Mouse (Mus musculus): Measurements from ENCODE around the gene Olfm4. TPM values are rescaled to one million over a fixed set of nuclear protein-coding genes. Genes with fewer than 3 reads are reported as not detected.

Olfm4 gene
- polyA plus RNA-seq, 1 experiment from 2014 or later: 2.4 TPM

DNA sequence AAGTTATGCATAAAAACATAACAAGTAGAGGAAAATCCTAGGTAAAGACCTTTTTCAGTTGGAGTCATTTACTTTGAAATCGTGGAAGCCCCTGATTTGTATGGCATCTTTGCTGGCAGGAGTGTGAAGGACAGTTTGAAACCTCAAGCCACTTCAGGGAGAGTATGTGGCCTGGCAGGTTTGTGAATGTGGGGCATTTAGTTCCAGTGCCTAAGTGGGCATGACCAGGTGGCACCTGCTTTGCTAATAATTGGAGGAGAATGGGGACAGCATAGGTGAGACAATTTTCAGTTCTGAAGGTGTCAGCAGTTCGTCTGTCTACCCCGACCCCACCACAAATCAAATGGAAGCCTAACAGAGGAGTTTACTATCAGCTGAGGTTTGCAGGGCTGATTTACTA, 23.8 kb downstream of the Olfm4 start:
- no peak overlapping the region for H3K9ac ChIP-seq (ENCODE audit: low read depth, low read length)
- ATAC-seq (ENCODE audit: low FRiP score, low TSS enrichment): no peak
- 53% methylated on average over 3 of the region's 3 CpGs for WGBS

GRCm38 (mm10) chr14:80010426-80010825, 26.5 kb downstream of the Olfm4 start:
- H3K36me3 ChIP-seq (ENCODE audit: control insufficient read depth, insufficient read depth, low read length): no peaks in the 10 kb centered on the region
- no peak overlapping the region for H3K27ac ChIP-seq (ENCODE audit: low read depth, low read length)
- no peaks in the 10 kb centered on the region for H3K9me3 ChIP-seq (ENCODE audit: control insufficient read depth, low read length)
- no peak overlapping the region for H3K4me2 ChIP-seq (replicated peaks; ENCODE audit: low read depth, low read length)
- peaks cover 14% of the 10 kb centered on the region for H3K4me1 ChIP-seq (ENCODE audit: control insufficient read depth, insufficient read depth, low read length)
- no peaks in the 10 kb centered on the region for H3K27me3 ChIP-seq (ENCODE audit: control insufficient read depth, insufficient read depth, low read length)
- H3K9ac ChIP-seq (ENCODE audit: low read depth, low read length): no peak overlapping the region
- 75% methylated on average over 3 of the region's 3 CpGs for WGBS
- no peak overlapping the region for H3K4me3 ChIP-seq (ENCODE audit: low read length)
- ATAC-seq (ENCODE audit: low FRiP score, low TSS enrichment): no peak

More for the DNA sequence above, 23.8 kb downstream of the Olfm4 start:
- no peak overlapping the region for H3K27ac ChIP-seq (ENCODE audit: low read depth, low read length)
- H3K4me2 ChIP-seq (replicated peaks; ENCODE audit: low read depth, low read length): no peak overlapping the region
- H3K27me3 ChIP-seq (ENCODE audit: control insufficient read depth, insufficient read depth, low read length): no peaks in the 10 kb centered on the region
- peaks cover 8% of the 10 kb centered on the region for H3K4me1 ChIP-seq (ENCODE audit: control insufficient read depth, insufficient read depth, low read length)
- no peaks in the 10 kb centered on the region for H3K36me3 ChIP-seq (ENCODE audit: control insufficient read depth, insufficient read depth, low read length)
- H3K9me3 ChIP-seq (ENCODE audit: control insufficient read depth, low read length): no peaks in the 10 kb centered on the region
- H3K4me3 ChIP-seq (ENCODE audit: low read length): no peak overlapping the region

- WGBS: 42% methylated on average over 6 of the region's 6 CpGs
- H3K27ac ChIP-seq (ENCODE audit: low read depth, low read length): no peak overlapping the region
Observed at GRCm38 (mm10) chr14:80014966-80015365, 31.1 kb downstream of the Olfm4 start.

GRCm38 (mm10) chr14:80016112-80016511, 32.2 kb downstream of the Olfm4 start:
- no peaks in the 10 kb centered on the region for H3K36me3 ChIP-seq (ENCODE audit: control insufficient read depth, insufficient read depth, low read length)
- H3K27ac ChIP-seq (ENCODE audit: low read depth, low read length): peak overlapping the region; percentile 4; the same call in 1 of the 2 replicates
- H3K9me3 ChIP-seq (ENCODE audit: control insufficient read depth, low read length): no peaks in the 10 kb centered on the region
- H3K4me1 ChIP-seq (ENCODE audit: control insufficient read depth, insufficient read depth, low read length): peaks cover 12% of the 10 kb centered on the region
- H3K27me3 ChIP-seq (ENCODE audit: control insufficient read depth, insufficient read depth, low read length): no peaks in the 10 kb centered on the region
- ATAC-seq (ENCODE audit: low FRiP score, low TSS enrichment): peak; percentile 65; the same call in 1 of the 2 replicates
- no peak overlapping the region for H3K9ac ChIP-seq (ENCODE audit: low read depth, low read length)
- no peak overlapping the region for H3K4me2 ChIP-seq (replicated peaks; ENCODE audit: low read depth, low read length)
- H3K4me3 ChIP-seq (ENCODE audit: low read length): no peak overlapping the region

More at GRCm38 (mm10) chr14:80014966-80015365, 31.1 kb downstream of the Olfm4 start:
- Histone ChIP-seq H3K4me2 (replicated peaks; ENCODE audit: low read depth, low read length) (no peak overlapping the region), H3K36me3 (ENCODE audit: control insufficient read depth, insufficient read depth, low read length) (no peaks in the 10 kb centered on the region), H3K9ac (ENCODE audit: low read depth, low read length) (no peak overlapping the region), H3K27me3 (ENCODE audit: control insufficient read depth, insufficient read depth, low read length) (no peaks in the 10 kb centered on the region), H3K4me3 (ENCODE audit: low read length) (no peak overlapping the region), H3K9me3 (ENCODE audit: control insufficient read depth, low read length) (no peaks in the 10 kb centered on the region), H3K4me1 (ENCODE audit: control insufficient read depth, insufficient read depth, low read length) (peaks cover 12% of the 10 kb centered on the region)
- no peak for ATAC-seq (ENCODE audit: low FRiP score, low TSS enrichment)

- Histone ChIP-seq H3K9ac (ENCODE audit: low read depth, low read length) (no peak overlapping the region), H3K4me3 (ENCODE audit: low read length) (no peak overlapping the region), H3K27ac (ENCODE audit: low read depth, low read length) (no peak overlapping the region), H3K4me1 (ENCODE audit: control insufficient read depth, insufficient read depth, low read length) (no peaks in the 10 kb centered on the region), H3K9me3 (ENCODE audit: control insufficient read depth, low read length) (no peaks in the 10 kb centered on the region), H3K27me3 (ENCODE audit: control insufficient read depth, insufficient read depth, low read length) (no peaks in the 10 kb centered on the region), H3K36me3 (ENCODE audit: control insufficient read depth, insufficient read depth, low read length) (no peaks in the 10 kb centered on the region), H3K4me2 (replicated peaks; ENCODE audit: low read depth, low read length) (no peak overlapping the region)
- peak; percentile 78 for ATAC-seq (ENCODE audit: low FRiP score, low TSS enrichment)
- 37% methylated on average over 6 of the region's 6 CpGs for WGBS
Observed at GRCm38 (mm10) chr14:80026078-80026477, 42.2 kb downstream of the Olfm4 start.

DNA sequence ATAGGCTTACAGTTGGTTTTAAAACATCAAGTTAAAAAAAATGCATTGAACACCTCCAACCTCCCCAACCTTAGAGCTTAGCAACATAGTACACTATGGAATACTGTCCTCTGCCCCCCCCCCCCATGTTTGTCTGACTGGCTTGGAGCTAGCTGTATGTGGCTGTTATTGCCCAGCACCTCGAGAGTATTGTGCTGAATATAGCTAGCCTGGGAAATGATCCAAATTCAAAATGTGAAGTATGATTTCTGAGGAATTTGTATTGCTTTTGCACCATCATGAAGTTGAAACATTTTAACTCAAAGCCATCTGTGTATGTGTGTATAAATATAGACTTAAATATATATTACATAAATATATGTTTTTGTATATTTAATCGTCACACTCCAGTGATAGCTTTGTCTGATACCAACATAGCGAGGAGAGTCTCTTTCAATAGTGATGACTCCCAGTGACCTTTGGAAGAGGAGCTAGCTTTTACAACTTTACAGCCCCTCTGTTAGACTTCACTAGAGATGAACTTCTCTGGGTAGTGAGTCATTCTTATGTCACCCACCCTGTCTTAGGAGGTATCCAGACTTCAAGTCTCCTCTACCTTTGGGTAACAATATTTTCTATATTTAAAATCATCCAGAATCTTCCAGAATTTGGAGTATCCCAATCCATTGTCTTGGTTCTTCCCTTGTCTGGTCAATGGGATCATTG, 45.6 kb downstream of the Olfm4 start:
- H3K4me2 ChIP-seq (replicated peaks; ENCODE audit: low read depth, low read length): no peak overlapping the region
- ATAC-seq (ENCODE audit: low FRiP score, low TSS enrichment): no peak
- H3K27ac ChIP-seq (ENCODE audit: low read depth, low read length): no peak overlapping the region
- H3K36me3 ChIP-seq (ENCODE audit: control insufficient read depth, insufficient read depth, low read length): no peaks in the 10 kb centered on the region
- H3K9ac ChIP-seq (ENCODE audit: low read depth, low read length): no peak overlapping the region
- H3K4me1 ChIP-seq (ENCODE audit: control insufficient read depth, insufficient read depth, low read length): no peaks in the 10 kb centered on the region
- H3K4me3 ChIP-seq (ENCODE audit: low read length): no peak overlapping the region
- H3K9me3 ChIP-seq (ENCODE audit: control insufficient read depth, low read length): no peaks in the 10 kb centered on the region
- H3K27me3 ChIP-seq (ENCODE audit: control insufficient read depth, insufficient read depth, low read length): no peaks in the 10 kb centered on the region
- WGBS: 91% methylated on average over 3 of the region's 3 CpGs

DNA sequence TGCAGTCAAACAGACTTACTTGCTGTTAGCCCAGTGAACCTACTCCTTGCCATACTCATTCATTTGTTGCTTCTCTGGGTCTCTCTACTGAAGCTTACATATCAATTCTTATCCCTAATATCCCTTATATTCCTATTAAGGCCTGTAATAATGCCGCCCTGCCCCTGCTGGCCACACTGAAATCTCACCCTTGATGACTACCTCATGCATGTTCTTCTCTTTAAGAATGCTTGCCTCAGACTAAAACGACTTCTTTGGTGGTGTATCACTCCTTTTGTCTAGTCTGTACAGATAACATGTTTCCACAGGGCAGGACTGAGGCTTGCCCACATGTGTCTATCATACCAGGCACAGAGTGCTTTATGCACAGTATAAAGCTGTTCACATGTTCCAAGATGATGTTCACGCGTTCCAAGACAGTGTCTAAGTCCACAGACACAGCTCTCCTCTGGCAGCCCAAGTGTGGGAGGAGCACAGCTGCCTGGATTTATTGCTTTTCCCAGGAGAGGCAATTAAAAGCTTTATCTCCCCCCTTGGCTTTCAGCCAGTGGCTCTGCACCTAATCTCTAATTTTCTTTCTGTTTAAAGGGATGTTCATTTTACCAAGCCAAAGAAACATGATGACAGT, 55.9 kb downstream of the Olfm4 start:
- Histone ChIP-seq H3K27me3 (ENCODE audit: control insufficient read depth, insufficient read depth, low read length) (no peaks in the 10 kb centered on the region), H3K4me1 (ENCODE audit: control insufficient read depth, insufficient read depth, low read length) (0 out of 2 replicates have a peak, but pooled peaks cover 8% of the 10 kb centered on the region), H3K9me3 (ENCODE audit: control insufficient read depth, low read length) (no peaks in the 10 kb centered on the region), H3K9ac (ENCODE audit: low read depth, low read length) (no peak overlapping the region), H3K27ac (ENCODE audit: low read depth, low read length) (no peak overlapping the region), H3K4me2 (replicated peaks; ENCODE audit: low read depth, low read length) (no peak overlapping the region), H3K4me3 (ENCODE audit: low read length) (no peak overlapping the region), H3K36me3 (ENCODE audit: control insufficient read depth, insufficient read depth, low read length) (no peaks in the 10 kb centered on the region)
- peak; percentile 83 for ATAC-seq (ENCODE audit: low FRiP score, low TSS enrichment)
- 34% methylated on average over 4 of the region's 4 CpGs for WGBS

GRCm38 (mm10) chr14:80046104-80046734, 62.3 kb downstream of the Olfm4 start:
- ATAC-seq (ENCODE audit: low FRiP score, low TSS enrichment): no peak
- H3K27ac ChIP-seq (ENCODE audit: low read depth, low read length): no peak overlapping the region

More at GRCm38 (mm10) chr14:80046104-80046734, 62.3 kb downstream of the Olfm4 start:
- Histone ChIP-seq H3K4me3 (ENCODE audit: low read length) (no peak overlapping the region), H3K4me1 (ENCODE audit: control insufficient read depth, insufficient read depth, low read length) (no peaks in the 10 kb centered on the region), H3K4me2 (replicated peaks; ENCODE audit: low read depth, low read length) (no peak overlapping the region), H3K9me3 (ENCODE audit: control insufficient read depth, low read length) (no peaks in the 10 kb centered on the region), H3K36me3 (ENCODE audit: control insufficient read depth, insufficient read depth, low read length) (no peaks in the 10 kb centered on the region), H3K9ac (ENCODE audit: low read depth, low read length) (no peak overlapping the region), H3K27me3 (ENCODE audit: control insufficient read depth, insufficient read depth, low read length) (no peaks in the 10 kb centered on the region)
- 88% methylated on average over 6 of the region's 6 CpGs for WGBS
